Mouse (Mus musculus) liver, adult 2 months (tissue): ENCODE measurements around the gene 2010003K11Rik. TPM values are rescaled to one million over a fixed set of nuclear protein-coding genes. Genes with fewer than 3 reads are reported as not detected.
A peak's percentile ranks its signal among the peaks of the same experiment; 100 is the strongest.

Experiments used
- DNase-seq: peaks from one replicate; pipeline ENCODE4 v3.0.0-alpha.2; 2011; ENCODE audit warnings: low read depth, low spot score; ENCODE audit errors: extremely low read depth
- H3K27ac ChIP-seq: fragments of 200-500 bp; replicated peaks from 2 replicates; pipeline ENCODE4 v1.5.1; 2012; ENCODE audit warnings: low read depth, mild to moderate bottlenecking, control low read depth, inconsistent platforms, low read length; ENCODE audit not compliant: insufficient read depth
- H3K27me3 ChIP-seq: fragments of 200-500 bp; 2 replicates; pipeline ENCODE4 v1.6.1; 2012; ENCODE audit warnings: mild to moderate bottlenecking, moderate library complexity, low read length, inconsistent platforms; ENCODE audit not compliant: control insufficient read depth, insufficient read depth
- H3K36me3 ChIP-seq: fragments of 200-500 bp; 2 replicates; pipeline ENCODE4 v1.6.1; 2012; ENCODE audit warnings: low read length, inconsistent platforms; ENCODE audit not compliant: control insufficient read depth, insufficient read depth
- H3K4me1 ChIP-seq: fragments of 200-500 bp; 2 replicates; pipeline ENCODE4 v1.6.1; 2011; ENCODE audit warnings: low read length; ENCODE audit not compliant: control insufficient read depth, insufficient read depth
- H3K4me3 ChIP-seq: fragments of 200-500 bp; 2 replicates; pipeline ENCODE4 v1.5.1; 2011; ENCODE audit warnings: low read depth, mild to moderate bottlenecking, control low read depth, low read length, moderate library complexity; ENCODE audit not compliant: insufficient read depth
- H3K79me2 ChIP-seq: fragments of 200-500 bp; 2 replicates; pipeline ENCODE4 v1.6.1; 2012; ENCODE audit warnings: inconsistent platforms, mild to moderate bottlenecking, low read length, moderate library complexity; ENCODE audit not compliant: control insufficient read depth, insufficient read depth
- H3K9ac ChIP-seq: fragments of 200-500 bp; 2 replicates; pipeline ENCODE4 v1.6.1; 2012; ENCODE audit warnings: low read depth, mild to moderate bottlenecking, control low read depth, inconsistent platforms, low read length
- CTCF ChIP-seq: fragments of 200-500 bp; IDR thresholded peaks from 2 replicates; pipeline ENCODE4 v1.5.1; 2011; ENCODE audit warnings: low read depth, low read length, control low read depth
- POLR2A ChIP-seq: fragments of 200-500 bp; IDR thresholded peaks from 2 replicates; pipeline ENCODE4 v1.6.1; 2011; ENCODE audit warnings: low read length, control low read depth; ENCODE audit not compliant: insufficient read depth; ENCODE audit errors: extremely low read depth
- WGBS: fragments of 180-500 bp; shearing (Covaris S2); methylation state at CpG from one replicate; pipeline ENCODE4 v1.1.7; 2018; 5-methylcytosine and 5-hydroxymethylcytosine counted together
- polyA plus RNA-seq: library from polyadenylated mRNA; depleted of rRNA; stranded (reverse); fragments of >200 nt; gene quantifications from 2 replicates; pipeline ENCODE4 v1.2.3, GENCODE M21; 2012
- total RNA-seq: library from RNA; depleted of rRNA; stranded (reverse); fragments of >200 nt; gene quantifications from 2 replicates; pipeline ENCODE4 v1.2.3, GENCODE M21; 2014

The 2010003K11Rik gene
- total and polyA plus RNA-seq, 2 experiments, result 6.3 to 7.5 TPM

- H3K36me3 ChIP-seq, result peaks cover 10% of the 10 kb centered on the region; the same call in 1 of the 2 replicates
- no peak for TF ChIP-seq POLR2A
- no peak for TF ChIP-seq CTCF
- no peaks in the 10 kb centered on the region for H3K27me3 ChIP-seq
- no peak overlapping the region for H3K27ac ChIP-seq
- no peak overlapping the region for H3K9ac ChIP-seq
- H3K4me1 ChIP-seq, result peaks cover 21% of the 10 kb centered on the region
- 82% methylated on average over 2 of the region's 2 CpGs for WGBS
- no peak overlapping the region for H3K4me3 ChIP-seq
- DNase-seq, result no peak
- peaks cover 14% of the 10 kb centered on the region; the same call in 1 of the 2 replicates for H3K79me2 ChIP-seq
These were observed 17.9 kb upstream of the 2010003K11Rik start for GRCm38 (mm10) chr19:4516288-4516687.

GRCm38 (mm10) chr19:4515746-4516145 is 17.4 kb upstream of the 2010003K11Rik start:
- WGBS, result 80% methylated on average over 2 of the region's 2 CpGs
- H3K27me3 ChIP-seq, result no peaks in the 10 kb centered on the region
- peaks cover 17% of the 10 kb centered on the region; the same call in 1 of the 2 replicates for H3K79me2 ChIP-seq
- no peak overlapping the region for H3K4me3 ChIP-seq
- DNase-seq, result no peak
- H3K9ac ChIP-seq, result no peak overlapping the region
- no peak overlapping the region for H3K27ac ChIP-seq
- peaks cover 10% of the 10 kb centered on the region; the same call in 1 of the 2 replicates for H3K36me3 ChIP-seq
- TF ChIP-seq CTCF (no peak), POLR2A (no peak)
- peaks cover 20% of the 10 kb centered on the region for H3K4me1 ChIP-seq

- DNase-seq, result peak; percentile 61
- Histone ChIP-seq H3K36me3 (peaks cover 10% of the 10 kb centered on the region; the same call in 1 of the 2 replicates), H3K4me1 (peaks cover 26% of the 10 kb centered on the region), H3K27me3 (no peaks in the 10 kb centered on the region), H3K79me2 (peaks cover 20% of the 10 kb centered on the region; the same call in 1 of the 2 replicates), H3K4me3 (no peak overlapping the region), H3K27ac (peak overlapping the region; percentile 39), H3K9ac (no peak overlapping the region)
- 31% methylated on average over 4 of the region's 4 CpGs for WGBS
- TF ChIP-seq POLR2A, result no peak
- TF ChIP-seq CTCF, result no peak
These were observed 15.0 kb upstream of the 2010003K11Rik start for GRCm38 (mm10) chr19:4513236-4513858.

- H3K36me3 ChIP-seq, result peaks cover 2% of the 10 kb centered on the region; the same call in 1 of the 2 replicates
- peaks cover 18% of the 10 kb centered on the region; the same call in 1 of the 2 replicates for H3K79me2 ChIP-seq
- H3K27ac ChIP-seq, result peak overlapping the region; percentile 72
- 5% methylated on average over 13 of the region's 13 CpGs for WGBS
- DNase-seq, result peak; percentile 63
- peak overlapping the region; percentile 91 for H3K9ac ChIP-seq
- H3K4me3 ChIP-seq, result peak overlapping the region; percentile 81
- TF ChIP-seq POLR2A (no peak), CTCF (no peak)
- no peaks in the 10 kb centered on the region for H3K27me3 ChIP-seq
- H3K4me1 ChIP-seq, result peaks cover 30% of the 10 kb centered on the region
These were observed 12.9 kb upstream of the 2010003K11Rik start for GRCm38 (mm10) chr19:4511116-4511841.

- Histone ChIP-seq H3K27me3 (no peaks in the 10 kb centered on the region), H3K27ac (peak within 1 kb of the TSS; percentile 89), H3K4me3 (peak within 1 kb of the TSS; percentile 81), H3K36me3 (no peaks in the 10 kb centered on the region), H3K9ac (peak within 1 kb of the TSS; percentile 91), H3K79me2 (peaks cover 15% of the 10 kb centered on the region; the same call in 1 of the 2 replicates), H3K4me1 (peaks cover 28% of the 10 kb centered on the region)
- WGBS, result under 1% methylated on average over 81 of the region's 82 CpGs
- DNase-seq, result peak; percentile 98
- TF ChIP-seq CTCF (no peak), POLR2A (peak; percentile 98)
These were observed 11.9 kb upstream of the 2010003K11Rik start, which contains the start of gene Pcx for GRCm38 (mm10) chr19:4509986-4510963. Gene Pcx, plus strand, starts transcription at chr19:4510472.
